Mouse (Mus musculus): Measurements from ENCODE around the gene Rnpepl1. TPM values are rescaled to one million over a fixed set of nuclear protein-coding genes. Genes with fewer than 3 reads are reported as not detected.
"Not testable (repeated sequence)": the region's sequence is repeated elsewhere in the genome, so short reads cannot be mapped to it uniquely, and the experiment has no call there.

The Rnpepl1 gene
- polyA plus RNA-seq, 1 experiment from 2014 or later, result 22.3 TPM

- no peaks in the 10 kb centered on the region for H3K27me3 ChIP-seq (replicated peaks)
- no peak within 1 kb of the TSS for H3K4me2 ChIP-seq
- H3K4me1 ChIP-seq, result no peaks in the 10 kb centered on the region
- no peaks in the 10 kb centered on the region for H3K9me3 ChIP-seq (replicated peaks)
- no peak within 1 kb of the TSS for H3K27ac ChIP-seq
- WGBS (ENCODE audit: insufficient replicate concordance), result 55% methylated on average over 5 of the region's 5 CpGs
- H3K9ac ChIP-seq, result no peak within 1 kb of the TSS
- no peak for ATAC-seq
- peaks cover 30% of the 10 kb centered on the region for H3K36me3 ChIP-seq
- no peak within 1 kb of the TSS for H3K4me3 ChIP-seq
Observed at GRCm38 (mm10) chr1:92950607-92951006, 40.0 kb downstream of the Rnpepl1 start, which contains the start of gene Gpr35. Gene Gpr35, plus strand, starts transcription at chr1:92950865.

DNA sequence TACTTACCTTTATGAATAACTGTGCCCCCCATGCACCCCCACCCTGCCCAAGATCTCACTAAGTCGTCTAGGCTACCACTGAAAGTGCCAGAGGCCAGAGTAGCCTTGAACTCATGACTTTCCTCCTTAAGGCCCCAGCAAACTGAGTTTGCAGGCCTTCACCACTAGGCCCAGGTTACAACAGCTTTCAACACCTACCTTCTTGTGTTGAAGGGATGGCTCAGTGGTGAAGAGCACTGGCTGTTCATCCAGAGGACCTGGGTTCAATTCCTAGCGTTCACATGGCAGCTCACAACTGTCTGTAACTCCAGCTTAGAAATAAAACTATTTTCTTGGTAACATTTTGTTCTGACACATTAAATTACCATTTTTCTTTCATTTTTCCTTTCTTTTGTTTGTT is 43.1 kb downstream of the Rnpepl1 start:
- no peak for ATAC-seq
- Histone ChIP-seq H3K9ac (no peak overlapping the region), H3K36me3 (peaks cover 5% of the 10 kb centered on the region), H3K9me3 (replicated peaks) (no peaks in the 10 kb centered on the region), H3K4me3 (no peak overlapping the region), H3K4me1 (peaks cover 4% of the 10 kb centered on the region; the same call in 1 of the 2 replicates), H3K4me2 (no peak overlapping the region), H3K27me3 (replicated peaks) (no peaks in the 10 kb centered on the region), H3K27ac (no peak overlapping the region)
- WGBS (ENCODE audit: insufficient replicate concordance), result 58% methylated on average over 2 of the region's 2 CpGs

GRCm38 (mm10) chr1:92956571-92957335 is 46.2 kb downstream of the Rnpepl1 start:
- peak overlapping the region; percentile 27 for H3K4me3 ChIP-seq
- peak overlapping the region; percentile 59 for H3K4me2 ChIP-seq
- not testable (repeated sequence) for H3K9me3 ChIP-seq (replicated peaks); H3K4me1 ChIP-seq; H3K36me3 ChIP-seq; H3K9ac ChIP-seq; H3K27me3 ChIP-seq (replicated peaks); H3K27ac ChIP-seq
- peak; percentile 46; the same call in 1 of the 2 replicates for ATAC-seq
- 2% methylated on average over 11 of the region's 11 CpGs for WGBS (ENCODE audit: insufficient replicate concordance)

DNA sequence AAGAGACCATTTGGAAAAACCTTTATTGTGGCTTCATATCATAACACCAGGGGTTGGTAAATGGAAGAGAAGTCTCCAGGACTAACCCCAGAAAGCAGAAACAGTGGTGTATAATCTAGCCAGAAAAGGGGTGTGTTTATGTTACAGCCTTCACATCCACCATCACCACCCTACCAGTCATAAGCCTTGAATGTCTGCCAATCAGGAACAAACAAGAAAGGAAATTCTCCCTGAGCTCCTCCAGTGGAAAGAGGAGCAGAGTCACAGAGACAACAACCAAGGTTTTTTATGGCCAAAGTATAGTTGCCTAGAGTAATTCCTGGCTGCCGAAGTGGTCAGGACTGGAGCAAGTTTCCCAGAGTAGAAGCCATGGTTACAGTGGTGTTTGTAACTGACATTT is 48.4 kb downstream of the Rnpepl1 start:
- 61% methylated on average over 1 of the region's 1 CpGs for WGBS (ENCODE audit: insufficient replicate concordance)
- H3K4me3 ChIP-seq, result no peak overlapping the region
- no peaks in the 10 kb centered on the region for H3K9me3 ChIP-seq (replicated peaks)
- H3K4me2 ChIP-seq, result no peak overlapping the region
- no peaks in the 10 kb centered on the region for H3K27me3 ChIP-seq (replicated peaks)
- H3K4me1 ChIP-seq, result peaks cover 4% of the 10 kb centered on the region; the same call in 1 of the 2 replicates
- no peaks in the 10 kb centered on the region for H3K36me3 ChIP-seq
- no peak overlapping the region for H3K9ac ChIP-seq
- ATAC-seq, result no peak
- no peak overlapping the region for H3K27ac ChIP-seq

GRCm38 (mm10) chr1:92970791-92971190 is 60.2 kb downstream of the Rnpepl1 start:
- not testable (repeated sequence) for H3K4me1 ChIP-seq; H3K27ac ChIP-seq; H3K9ac ChIP-seq; H3K4me2 ChIP-seq; ATAC-seq; H3K27me3 ChIP-seq (replicated peaks); H3K9me3 ChIP-seq (replicated peaks); H3K4me3 ChIP-seq; H3K36me3 ChIP-seq
- whole genome bisulfite sequencing (ENCODE audit: insufficient replicate concordance), result 78% methylated on average over 6 of the region's 6 CpGs

DNA sequence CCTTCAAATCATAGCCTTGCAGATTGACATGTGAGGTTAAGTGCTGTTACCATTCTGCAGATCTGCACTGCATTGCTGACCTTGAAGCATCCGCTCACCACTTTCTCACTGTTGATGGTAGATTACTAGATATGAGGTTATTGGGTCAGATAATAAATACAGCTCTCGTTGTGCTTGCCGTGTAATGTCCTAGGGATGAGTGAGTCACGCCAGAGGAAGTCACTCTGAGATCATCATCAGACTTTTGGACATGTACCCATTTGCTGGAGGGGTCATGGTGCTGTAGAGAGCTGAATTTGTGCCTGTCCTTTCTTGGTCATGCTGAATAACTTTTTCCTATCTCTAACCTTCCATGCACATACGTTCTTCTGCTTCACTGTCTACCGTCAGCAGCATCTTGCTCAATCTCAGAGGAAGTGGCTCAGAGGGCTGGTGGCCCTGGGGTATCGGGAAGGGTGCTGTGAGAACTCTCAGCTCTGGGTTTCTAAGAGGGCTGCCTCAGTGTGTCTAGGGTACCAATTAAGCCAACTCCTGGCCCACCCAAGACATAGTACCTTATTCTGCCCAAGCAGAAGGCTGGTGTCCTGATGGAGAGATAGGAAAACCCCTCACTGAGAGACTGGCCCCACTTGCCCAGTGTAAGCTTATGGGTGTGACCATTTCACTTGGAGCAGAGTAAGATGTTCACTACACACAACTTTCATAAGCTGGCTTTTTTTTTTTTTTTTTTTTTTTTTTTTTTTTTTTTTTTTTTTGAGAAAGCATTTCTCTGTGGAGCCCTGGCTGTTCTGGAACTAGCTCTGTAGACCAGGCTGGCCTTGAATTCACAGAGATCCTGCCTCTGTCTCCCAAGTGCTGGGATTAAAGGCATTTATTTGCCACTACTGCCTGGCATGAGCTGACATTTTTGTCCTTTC is 61.6 kb downstream of the Rnpepl1 start:
- Histone ChIP-seq H3K27me3 (replicated peaks) (no peaks in the 10 kb centered on the region), H3K9ac (no peak overlapping the region), H3K9me3 (replicated peaks) (no peaks in the 10 kb centered on the region), H3K36me3 (no peaks in the 10 kb centered on the region), H3K4me3 (no peak overlapping the region), H3K4me1 (0 out of 2 replicates have a peak, but pooled peaks cover 2% of the 10 kb centered on the region), H3K27ac (no peak overlapping the region), H3K4me2 (no peak overlapping the region)
- 52% methylated on average over 7 of the region's 7 CpGs for WGBS (ENCODE audit: insufficient replicate concordance)
- no peak for ATAC-seq

DNA sequence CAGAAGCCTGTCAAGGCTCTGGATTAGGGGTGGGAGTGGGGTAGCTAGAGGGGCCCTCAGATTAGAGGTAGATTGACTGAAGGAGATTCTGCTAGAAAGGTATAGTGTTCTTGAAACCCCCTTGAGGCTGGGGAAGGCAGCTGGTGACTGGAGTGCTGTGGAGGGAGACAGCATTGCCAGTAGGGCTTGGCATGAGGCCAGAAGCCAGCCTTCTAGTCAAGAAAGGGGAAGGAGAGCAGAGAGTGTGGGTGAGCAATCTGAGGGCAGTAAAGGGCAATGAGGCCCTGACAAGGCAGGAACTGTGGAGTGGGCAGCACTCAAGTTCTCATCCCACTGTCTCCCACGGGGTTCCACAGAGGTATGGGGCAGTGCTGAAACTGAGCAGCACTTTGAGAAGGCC is 62.3 kb downstream of the Rnpepl1 start:
- ATAC-seq, result no peak
- 33% methylated on average over 1 of the region's 1 CpGs for WGBS (ENCODE audit: insufficient replicate concordance)
- no peaks in the 10 kb centered on the region for H3K36me3 ChIP-seq
- no peaks in the 10 kb centered on the region for H3K27me3 ChIP-seq (replicated peaks)
- no peaks in the 10 kb centered on the region for H3K9me3 ChIP-seq (replicated peaks)
- H3K27ac ChIP-seq, result no peak overlapping the region
- H3K4me3 ChIP-seq, result no peak overlapping the region
- H3K9ac ChIP-seq, result no peak overlapping the region
- H3K4me1 ChIP-seq, result 0 out of 2 replicates have a peak, but pooled peaks cover 2% of the 10 kb centered on the region
- H3K4me2 ChIP-seq, result no peak overlapping the region

Other genes starting within 250 kb of the Rnpepl1 start
- gene Gpc1, start 79.1 kb upstream of the Rnpepl1 start, polyA plus RNA-seq (2016; fragmentation: Nextera tagmentation; extraction: Ambion mirVana), result 5.5 and 7.2 TPM in 2 replicates
- gene Ankmy1, start 7.9 kb upstream of the Rnpepl1 start, polyA plus RNA-seq (2016; fragmentation: Nextera tagmentation; extraction: Ambion mirVana), result 0.04 and 0.11 TPM in 2 replicates
- gene Dusp28, start 3.8 kb upstream of the Rnpepl1 start, polyA plus RNA-seq (2016; fragmentation: Nextera tagmentation; extraction: Ambion mirVana), result 7.2 and 7.7 TPM in 2 replicates
- gene Capn10, start 23.6 kb downstream of the Rnpepl1 start, polyA plus RNA-seq (2016; fragmentation: Nextera tagmentation; extraction: Ambion mirVana), result 12.5 and 12.6 TPM in 2 replicates
- 0.36 and 0.51 TPM in 2 replicates for gene Gpr35, start 40.1 kb downstream of the Rnpepl1 start, polyA plus RNA-seq (2016; fragmentation: Nextera tagmentation; extraction: Ambion mirVana)
- gene Aqp12, start 95.6 kb downstream of the Rnpepl1 start, polyA plus RNA-seq (2016; fragmentation: Nextera tagmentation; extraction: Ambion mirVana), result not detected in 2 replicates
- 0.38 and 0.98 TPM in 2 replicates for gene Kif1a, start 191.2 kb downstream of the Rnpepl1 start, polyA plus RNA-seq (2016; fragmentation: Nextera tagmentation; extraction: Ambion mirVana)
- gene Agxt, start 224.5 kb downstream of the Rnpepl1 start, polyA plus RNA-seq (2016; fragmentation: Nextera tagmentation; extraction: Ambion mirVana), result 1.7 and 2.2 TPM in 2 replicates

All from liver, embryonic 12.5 days (tissue).